Mouse (Mus musculus): ENCODE data around the gene Klhl2. TPM values are rescaled to one million over a fixed set of nuclear protein-coding genes. Genes with fewer than 3 reads are reported as not detected.

Gene Klhl2
- total RNA-seq, 2 experiments from 2014 or later, result 7.2 to 15.5 TPM

GRCm38 (mm10) chr8:64832581-64833135 lies 17.2 kb downstream of the Klhl2 start:
- peak; percentile 24 for ATAC-seq (replicated peaks; ENCODE audit: poor library complexity, severe bottlenecking)

GRCm38 (mm10) chr8:64831656-64832055 lies 18.2 kb downstream of the Klhl2 start:
- ATAC-seq (replicated peaks; ENCODE audit: poor library complexity, severe bottlenecking), result peak; percentile 66

GRCm38 (mm10) chr8:64829921-64830320 lies 19.9 kb downstream of the Klhl2 start:
- ATAC-seq (replicated peaks; ENCODE audit: poor library complexity, severe bottlenecking), result no peak

GRCm38 (mm10) chr8:64829391-64829790 lies 20.4 kb downstream of the Klhl2 start:
- ATAC-seq (replicated peaks; ENCODE audit: poor library complexity, severe bottlenecking), result peak; percentile 69

GRCm38 (mm10) chr8:64828466-64828865 lies 21.4 kb downstream of the Klhl2 start:
- peak; percentile 39 for ATAC-seq (replicated peaks; ENCODE audit: poor library complexity, severe bottlenecking)

- no peak for ATAC-seq (replicated peaks; ENCODE audit: poor library complexity, severe bottlenecking)
These were observed 22.5 kb downstream of the Klhl2 start for GRCm38 (mm10) chr8:64827356-64827755.

- no peak for ATAC-seq (replicated peaks; ENCODE audit: poor library complexity, severe bottlenecking)
These were observed 23.4 kb downstream of the Klhl2 start for GRCm38 (mm10) chr8:64826461-64826860.

- ATAC-seq (replicated peaks; ENCODE audit: poor library complexity, severe bottlenecking), result no peak
These were observed 25.9 kb downstream of the Klhl2 start for GRCm38 (mm10) chr8:64823905-64824304.

- ATAC-seq (replicated peaks; ENCODE audit: poor library complexity, severe bottlenecking), result peak; percentile 88
These were observed 28.9 kb downstream of the Klhl2 start for GRCm38 (mm10) chr8:64820940-64821339.

- ATAC-seq (replicated peaks; ENCODE audit: poor library complexity, severe bottlenecking), result no peak
These were observed 38.0 kb downstream of the Klhl2 start for GRCm38 (mm10) chr8:64811790-64812189.

GRCm38 (mm10) chr8:64811083-64811482 lies 38.7 kb downstream of the Klhl2 start:
- no peak for ATAC-seq (replicated peaks; ENCODE audit: poor library complexity, severe bottlenecking)

- no peak; the same call in 1 of the 2 replicates for ATAC-seq (replicated peaks; ENCODE audit: poor library complexity, severe bottlenecking)
These were observed 43.3 kb downstream of the Klhl2 start for GRCm38 (mm10) chr8:64806558-64806957.

GRCm38 (mm10) chr8:64804971-64805370 lies 44.8 kb downstream of the Klhl2 start:
- ATAC-seq (replicated peaks; ENCODE audit: poor library complexity, severe bottlenecking), result peak; percentile 30; the same call in 1 of the 2 replicates

GRCm38 (mm10) chr8:64799306-64799705 lies 50.5 kb downstream of the Klhl2 start:
- no peak for ATAC-seq (replicated peaks; ENCODE audit: poor library complexity, severe bottlenecking)

GRCm38 (mm10) chr8:64798503-64798902 lies 51.3 kb downstream of the Klhl2 start:
- no peak for ATAC-seq (replicated peaks; ENCODE audit: poor library complexity, severe bottlenecking)

- ATAC-seq (replicated peaks; ENCODE audit: poor library complexity, severe bottlenecking), result no peak
These were observed 52.1 kb downstream of the Klhl2 start for GRCm38 (mm10) chr8:64797751-64798150.

- ATAC-seq (replicated peaks; ENCODE audit: poor library complexity, severe bottlenecking), result no peak
These were observed 58.5 kb downstream of the Klhl2 start for GRCm38 (mm10) chr8:64791250-64791881.

- no peak for ATAC-seq (replicated peaks; ENCODE audit: poor library complexity, severe bottlenecking)
These were observed 59.4 kb downstream of the Klhl2 start for GRCm38 (mm10) chr8:64790418-64790817.

- peak; percentile 87 for ATAC-seq (replicated peaks; ENCODE audit: poor library complexity, severe bottlenecking)
These were observed 61.1 kb downstream of the Klhl2 start for GRCm38 (mm10) chr8:64788715-64789114.

- ATAC-seq (replicated peaks; ENCODE audit: poor library complexity, severe bottlenecking), result 0 out of 2 replicates have a peak, but pooled peaks have one; percentile 47
These were observed 63.0 kb downstream of the Klhl2 start for GRCm38 (mm10) chr8:64786801-64787200.

- no peak for ATAC-seq (replicated peaks; ENCODE audit: poor library complexity, severe bottlenecking)
These were observed 65.6 kb downstream of the Klhl2 start for GRCm38 (mm10) chr8:64784235-64784634.

- no peak; the same call in 1 of the 2 replicates for ATAC-seq (replicated peaks; ENCODE audit: poor library complexity, severe bottlenecking)
These were observed 67.9 kb downstream of the Klhl2 start for GRCm38 (mm10) chr8:64781947-64782346.

Measured in granulocyte monocyte progenitor cell, adult 5-6 weeks (primary cell).